8 mouse cellular contexts compared by ENCODE assay signal in the genomic region with DNA sequence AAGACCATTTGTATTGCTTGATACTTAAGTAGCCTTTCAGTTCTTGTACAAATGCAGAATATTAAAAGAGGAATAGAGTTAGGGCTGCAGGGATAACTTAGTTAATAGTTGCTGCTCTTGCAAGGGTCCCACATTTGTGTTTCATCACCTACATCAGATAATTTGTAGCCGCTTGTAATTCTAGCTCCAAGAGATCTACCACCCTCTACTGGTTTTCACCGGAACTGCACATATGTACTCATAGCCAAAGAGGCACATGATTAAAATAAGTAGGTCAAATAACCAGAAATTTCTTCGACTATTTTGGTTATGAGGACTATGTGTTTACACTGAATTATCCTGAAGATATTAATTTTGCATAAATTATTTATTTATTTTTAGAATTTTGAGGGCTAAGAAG.
DNase-seq lines count a peak whose midpoint lies in the region; ATAC-seq and TF ChIP-seq lines count a peak whose summit lies in the region.

No protein-coding gene starts in this region.

- ATAC-seq in forebrain, postnatal 0 days, result no peak
- no peak for ATAC-seq in forebrain, embryonic 16.5 days
- ATAC-seq in midbrain, embryonic 11.5 days (ENCODE audit: low FRiP score), result no peak
- no peak for ATAC-seq in midbrain, embryonic 15.5 days (replicated peaks)
- ATAC-seq in embryonic facial prominence, embryonic 11.5 days (replicated peaks; ENCODE audit: insufficient number of reproducible peaks, low FRiP score, low TSS enrichment, low read depth), result no peak
- no peak for ATAC-seq in frontal cortex, adult (ENCODE audit: low TSS enrichment)

- no peak overlapping the region for H3K4me2 ChIP-seq in forebrain, postnatal 0 days (ENCODE audit: low read depth)
- no peak overlapping the region for H3K4me2 ChIP-seq in forebrain, embryonic 16.5 days (ENCODE audit: low read length)
- H3K4me2 ChIP-seq in midbrain, embryonic 11.5 days, result no peak overlapping the region
- no peak overlapping the region for H3K4me2 ChIP-seq in midbrain, embryonic 15.5 days
- H3K4me2 ChIP-seq in embryonic facial prominence, embryonic 11.5 days (ENCODE audit: low read depth, low read length), result no peak overlapping the region

- no peaks in the 10 kb centered on the region for H3K9me3 ChIP-seq in forebrain, postnatal 0 days (ENCODE audit: low read length)
- no peaks in the 10 kb centered on the region for H3K9me3 ChIP-seq in forebrain, embryonic 16.5 days (ENCODE audit: control insufficient read depth, low read length)
- no peaks in the 10 kb centered on the region for H3K9me3 ChIP-seq in midbrain, embryonic 11.5 days (ENCODE audit: control insufficient read depth, low read length)
- no peaks in the 10 kb centered on the region for H3K9me3 ChIP-seq in midbrain, embryonic 15.5 days
- H3K9me3 ChIP-seq in embryonic facial prominence, embryonic 11.5 days (replicated peaks; ENCODE audit: control insufficient read depth, low read length), result no peaks in the 10 kb centered on the region

- peak; percentile 21; the same call in 1 of the 2 replicates for TF ChIP-seq CTCF in forebrain, postnatal 0 days (IDR thresholded peaks at IDR 0.05; ENCODE audit: low read depth)

- 32% methylated on average over 3 of the region's 3 CpGs for WGBS in forebrain, postnatal 0 days
- WGBS in forebrain, embryonic 16.5 days, result 24% methylated on average over 3 of the region's 3 CpGs
- WGBS in midbrain, embryonic 11.5 days, result 15% methylated on average over 3 of the region's 3 CpGs
- 20% methylated on average over 3 of the region's 3 CpGs for WGBS in midbrain, embryonic 15.5 days
- WGBS in embryonic facial prominence, embryonic 11.5 days, result 18% methylated on average over 3 of the region's 3 CpGs

- H3K9ac ChIP-seq in forebrain, postnatal 0 days, result no peak overlapping the region
- H3K9ac ChIP-seq in forebrain, embryonic 16.5 days (replicated peaks; ENCODE audit: low read depth, low read length), result no peak overlapping the region
- H3K9ac ChIP-seq in midbrain, embryonic 11.5 days (ENCODE audit: low read length), result no peak overlapping the region
- H3K9ac ChIP-seq in midbrain, embryonic 15.5 days, result no peak overlapping the region
- no peak overlapping the region for H3K9ac ChIP-seq in embryonic facial prominence, embryonic 11.5 days (replicated peaks; ENCODE audit: low read length)

- H3K4me3 ChIP-seq in forebrain, postnatal 0 days (ENCODE audit: low read depth, low read length), result no peak overlapping the region
- H3K4me3 ChIP-seq in forebrain, embryonic 16.5 days (replicated peaks; ENCODE audit: low read length), result no peak overlapping the region
- no peak overlapping the region for H3K4me3 ChIP-seq in midbrain, embryonic 11.5 days (ENCODE audit: low read depth, low read length)
- H3K4me3 ChIP-seq in midbrain, embryonic 15.5 days, result no peak overlapping the region
- no peak overlapping the region for H3K4me3 ChIP-seq in embryonic facial prominence, embryonic 11.5 days (ENCODE audit: low read depth, low read length)

- no peaks in the 10 kb centered on the region for H3K4me1 ChIP-seq in forebrain, postnatal 0 days (ENCODE audit: insufficient read depth)
- H3K4me1 ChIP-seq in forebrain, embryonic 16.5 days (replicated peaks; ENCODE audit: control insufficient read depth, insufficient read depth, low read length), result no peaks in the 10 kb centered on the region
- H3K4me1 ChIP-seq in midbrain, embryonic 11.5 days (ENCODE audit: control insufficient read depth, insufficient read depth, low read length), result no peaks in the 10 kb centered on the region
- H3K4me1 ChIP-seq in midbrain, embryonic 15.5 days, result no peaks in the 10 kb centered on the region
- H3K4me1 ChIP-seq in embryonic facial prominence, embryonic 11.5 days (ENCODE audit: control insufficient read depth, insufficient read depth, low read length), result no peaks in the 10 kb centered on the region

- H3K27me3 ChIP-seq in forebrain, postnatal 0 days (ENCODE audit: insufficient read depth, low read length), result no peaks in the 10 kb centered on the region
- H3K27me3 ChIP-seq in forebrain, embryonic 16.5 days (replicated peaks; ENCODE audit: control insufficient read depth, insufficient read depth, low read length), result no peaks in the 10 kb centered on the region
- no peaks in the 10 kb centered on the region for H3K27me3 ChIP-seq in midbrain, embryonic 11.5 days (ENCODE audit: control insufficient read depth, insufficient read depth, low read length)
- no peaks in the 10 kb centered on the region for H3K27me3 ChIP-seq in midbrain, embryonic 15.5 days (replicated peaks)
- H3K27me3 ChIP-seq in embryonic facial prominence, embryonic 11.5 days (ENCODE audit: control insufficient read depth, insufficient read depth, low read length), result no peaks in the 10 kb centered on the region

- no peak overlapping the region for H3K27ac ChIP-seq in forebrain, postnatal 0 days (ENCODE audit: low read depth, low read length)
- H3K27ac ChIP-seq in forebrain, embryonic 16.5 days (ENCODE audit: low read length), result no peak overlapping the region
- H3K27ac ChIP-seq in midbrain, embryonic 11.5 days (ENCODE audit: low read depth, low read length), result no peak overlapping the region
- no peak overlapping the region for H3K27ac ChIP-seq in midbrain, embryonic 15.5 days
- no peak overlapping the region for H3K27ac ChIP-seq in embryonic facial prominence, embryonic 11.5 days (replicated peaks; ENCODE audit: low read depth, low read length)

- DNase-seq in forebrain, postnatal 0 days, result peak; percentile 1
- DNase-seq in midbrain, embryonic 11.5 days (ENCODE audit: low spot score, missing footprints), result peak; percentile 89
- peak; percentile 57 for DNase-seq in adipocyte (ENCODE audit: low spot score)
- peak; percentile 64 for DNase-seq in embryonic facial prominence, embryonic 11.5 days (ENCODE audit: low spot score)
- peak; percentile 38 for DNase-seq in lung, postnatal 10 days

- H3K36me3 ChIP-seq in forebrain, postnatal 0 days (ENCODE audit: insufficient read depth), result no peaks in the 10 kb centered on the region
- H3K36me3 ChIP-seq in forebrain, embryonic 16.5 days (ENCODE audit: control insufficient read depth, insufficient read depth), result no peaks in the 10 kb centered on the region
- H3K36me3 ChIP-seq in midbrain, embryonic 11.5 days (ENCODE audit: control insufficient read depth, insufficient read depth, low read length), result no peaks in the 10 kb centered on the region
- no peaks in the 10 kb centered on the region for H3K36me3 ChIP-seq in midbrain, embryonic 15.5 days (replicated peaks)
- no peaks in the 10 kb centered on the region for H3K36me3 ChIP-seq in embryonic facial prominence, embryonic 11.5 days (replicated peaks; ENCODE audit: control insufficient read depth, insufficient read depth, low read depth, low read length)

Comparison
In these comparisons a context has a peak if more than half of its experiments do, and no peak if none do; other contexts are left out.
1. DNase-seq: peak in every context shown above with its lines; median percentile 89 in midbrain, embryonic 11.5 days; 64 in embryonic facial prominence, embryonic 11.5 days; 57 in adipocyte; 38 in lung, postnatal 10 days; 1 in forebrain, postnatal 0 days.